Mouse (Mus musculus) neural tube, embryonic 11.5 days (tissue): ENCODE measurements around the gene Ptprn. TPM values are rescaled to one million over a fixed set of nuclear protein-coding genes. Genes with fewer than 3 reads are reported as not detected.
"Not testable (repeated sequence)": the region's sequence is repeated elsewhere in the genome, so short reads cannot be mapped to it uniquely, and the experiment has no call there.

Experiments used
- ATAC-seq: fragments of 200-750 bp; cut with Nextera tagmentation; 2 replicates; pipeline ENCODE4 v1.8.0; 2017; ENCODE audit warnings: moderate number of reproducible peaks, mild to moderate bottlenecking, moderate TSS enrichment, moderate library complexity; ENCODE audit not compliant: insufficient read depth, low FRiP score, low TSS enrichment
- DNase-seq: peaks from one replicate; pipeline ENCODE4 v3.0.0-alpha.2; 2015; ENCODE audit warnings: low spot score
- H3K27ac ChIP-seq: fragments of 300-500 bp; sonication (generic); 2 replicates; pipeline ENCODE4 v1.5.1; 2014; ENCODE audit warnings: low read depth, mild to moderate bottlenecking, low read length
- H3K27me3 ChIP-seq: fragments of 300-500 bp; sonication (generic); 2 replicates; pipeline ENCODE4 v1.6.1; 2014; ENCODE audit warnings: mild to moderate bottlenecking, low read length, mixed read lengths; ENCODE audit not compliant: control insufficient read depth, insufficient read depth
- H3K36me3 ChIP-seq: fragments of 300-500 bp; sonication (generic); 2 replicates; pipeline ENCODE4 v1.6.1; 2014; ENCODE audit warnings: mild to moderate bottlenecking, low read length, moderate library complexity, mixed read lengths; ENCODE audit not compliant: control insufficient read depth, insufficient read depth
- H3K4me1 ChIP-seq: fragments of 300-500 bp; sonication (generic); 2 replicates; pipeline ENCODE4 v1.6.1; 2014; ENCODE audit warnings: low read length, mixed read lengths; ENCODE audit not compliant: control insufficient read depth, insufficient read depth
- H3K4me2 ChIP-seq: fragments of 300-500 bp; sonication (generic); 2 replicates; pipeline ENCODE4 v1.6.1; 2014; ENCODE audit warnings: low read depth, mild to moderate bottlenecking, moderate library complexity
- H3K4me3 ChIP-seq: fragments of 300-500 bp; sonication (generic); 2 replicates; pipeline ENCODE4 v1.5.1; 2014; ENCODE audit warnings: low read depth, low read length
- H3K9ac ChIP-seq: fragments of 300-500 bp; sonication (generic); 2 replicates; pipeline ENCODE4 v1.6.1; 2014; ENCODE audit warnings: mild to moderate bottlenecking, low read length
- H3K9me3 ChIP-seq: fragments of 300-500 bp; sonication (generic); 2 replicates; pipeline ENCODE4 v1.6.1; 2016; ENCODE audit warnings: low read length; ENCODE audit not compliant: control insufficient read depth
- WGBS: fragments of 180-500 bp; shearing (Covaris S2); extraction: QIAGEN DNeasy Blood & Tissue Kit; methylation state at CpG from one replicate; pipeline ENCODE4 v1.1.7; 2014; 5-methylcytosine and 5-hydroxymethylcytosine counted together
- polyA plus RNA-seq: library from polyadenylated mRNA; unstranded; fragments of >200 nt; fragmentation: Nextera tagmentation; extraction: Ambion mirVana; gene quantifications from 2 replicates; pipeline ENCODE4 v1.2.1, GENCODE M21; 2014

Gene Ptprn
- polyA plus RNA-seq, 1 experiment from 2014 or later, result 6.0 TPM

- WGBS, result 83% methylated on average over 16 of the region's 16 CpGs
- H3K27ac ChIP-seq, result no peak overlapping the region
- DNase-seq (no peak), ATAC-seq (no peak)
- H3K36me3 ChIP-seq, result no peaks in the 10 kb centered on the region
- H3K4me1 ChIP-seq, result peaks cover 2% of the 10 kb centered on the region; the same call in 1 of the 2 replicates
- no peak overlapping the region for H3K4me2 ChIP-seq
- H3K9me3 ChIP-seq, result no peaks in the 10 kb centered on the region
- no peak overlapping the region for H3K4me3 ChIP-seq
- H3K9ac ChIP-seq, result no peak overlapping the region
- H3K27me3 ChIP-seq, result no peaks in the 10 kb centered on the region
These were observed 17.0 kb downstream of the Ptprn start for GRCm38 (mm10) chr1:75247071-75247930.

- H3K27ac ChIP-seq, result no peak overlapping the region
- H3K4me3 ChIP-seq, result no peak overlapping the region
- no peak overlapping the region for H3K9ac ChIP-seq
- no peaks in the 10 kb centered on the region for H3K27me3 ChIP-seq
- H3K4me2 ChIP-seq, result no peak overlapping the region
- WGBS, result 14% methylated on average over 4 of the region's 4 CpGs
- no peaks in the 10 kb centered on the region for H3K9me3 ChIP-seq
- H3K36me3 ChIP-seq, result no peaks in the 10 kb centered on the region
- ATAC-seq, result peak; percentile 46; the same call in 1 of the 2 replicates
- no peaks in the 10 kb centered on the region for H3K4me1 ChIP-seq
- DNase-seq, result peak; percentile 62
These were observed 19.5 kb downstream of the Ptprn start for GRCm38 (mm10) chr1:75244836-75245235.

- ATAC-seq, result 0 out of 2 replicates have a peak, but pooled peaks have one; percentile 11
These were observed 20.0 kb downstream of the Ptprn start for GRCm38 (mm10) chr1:75244175-75244826.

GRCm38 (mm10) chr1:75243411-75243810, 20.9 kb downstream of the Ptprn start:
- no peak overlapping the region for H3K27ac ChIP-seq
- ATAC-seq (no peak), DNase-seq (no peak)
- H3K4me2 ChIP-seq, result no peak overlapping the region
- 92% methylated on average over 14 of the region's 14 CpGs for WGBS
- H3K36me3 ChIP-seq, result no peaks in the 10 kb centered on the region
- H3K9ac ChIP-seq, result no peak overlapping the region
- no peak overlapping the region for H3K4me3 ChIP-seq
- no peaks in the 10 kb centered on the region for H3K27me3 ChIP-seq
- H3K9me3 ChIP-seq, result no peaks in the 10 kb centered on the region
- H3K4me1 ChIP-seq, result no peaks in the 10 kb centered on the region

More at GRCm38 (mm10) chr1:75244175-75244826, 20.0 kb downstream of the Ptprn start:
- Histone ChIP-seq H3K27ac (no peak overlapping the region), H3K9ac (no peak overlapping the region), H3K36me3 (no peaks in the 10 kb centered on the region), H3K4me3 (no peak overlapping the region), H3K4me2 (no peak overlapping the region), H3K4me1 (no peaks in the 10 kb centered on the region), H3K27me3 (no peaks in the 10 kb centered on the region), H3K9me3 (no peaks in the 10 kb centered on the region)
- DNase-seq, result no peak
- WGBS, result 84% methylated on average over 12 of the region's 12 CpGs

GRCm38 (mm10) chr1:75239591-75239990, 24.7 kb downstream of the Ptprn start:
- no peaks in the 10 kb centered on the region for H3K36me3 ChIP-seq
- H3K4me1 ChIP-seq, result no peaks in the 10 kb centered on the region
- no peak overlapping the region for H3K9ac ChIP-seq
- H3K9me3 ChIP-seq, result no peaks in the 10 kb centered on the region
- no peak for ATAC-seq
- no peak overlapping the region for H3K27ac ChIP-seq
- DNase-seq, result no peak
- H3K4me3 ChIP-seq, result no peak overlapping the region
- no peaks in the 10 kb centered on the region for H3K27me3 ChIP-seq
- H3K4me2 ChIP-seq, result no peak overlapping the region
- WGBS, result 86% methylated on average over 10 of the region's 10 CpGs

GRCm38 (mm10) chr1:75236117-75237050, 27.9 kb downstream of the Ptprn start, which contains the start of gene Dnajb2:
Dnajb2 (plus strand) TSS chr1:75236406.
- peak; percentile 77 for DNase-seq
- under 1% methylated on average over 49 of the region's 64 CpGs for WGBS
- peak within 1 kb of the TSS; percentile 61 for H3K9ac ChIP-seq
- no peaks in the 10 kb centered on the region for H3K4me1 ChIP-seq
- no peaks in the 10 kb centered on the region for H3K9me3 ChIP-seq
- no peaks in the 10 kb centered on the region for H3K36me3 ChIP-seq
- peak within 1 kb of the TSS; percentile 69 for H3K4me2 ChIP-seq
- peak within 1 kb of the TSS; percentile 51 for H3K4me3 ChIP-seq
- H3K27ac ChIP-seq, result peak within 1 kb of the TSS; percentile 76
- H3K27me3 ChIP-seq, result no peaks in the 10 kb centered on the region
- peak; percentile 81 for ATAC-seq

GRCm38 (mm10) chr1:75234606-75235005, 29.7 kb downstream of the Ptprn start:
- H3K4me2 ChIP-seq, result no peak overlapping the region
- no peaks in the 10 kb centered on the region for H3K9me3 ChIP-seq
- no peak overlapping the region for H3K27ac ChIP-seq
- 3% methylated on average over 8 of the region's 8 CpGs for WGBS
- DNase-seq (peak; percentile 53), ATAC-seq (no peak; the same call in 1 of the 2 replicates)
- no peaks in the 10 kb centered on the region for H3K27me3 ChIP-seq
- no peaks in the 10 kb centered on the region for H3K4me1 ChIP-seq
- H3K9ac ChIP-seq, result no peak overlapping the region
- no peak overlapping the region for H3K4me3 ChIP-seq
- no peaks in the 10 kb centered on the region for H3K36me3 ChIP-seq

- WGBS, result 58% methylated on average over 4 of the region's 4 CpGs
- H3K4me2 ChIP-seq, ATAC-seq, H3K9me3 ChIP-seq, H3K4me3 ChIP-seq, H3K36me3 ChIP-seq, H3K27ac ChIP-seq, H3K27me3 ChIP-seq, H3K4me1 ChIP-seq, H3K9ac ChIP-seq, DNase-seq: not testable (repeated sequence)
These were observed 31.8 kb downstream of the Ptprn start for GRCm38 (mm10) chr1:75232489-75232888.
